Mouse (Mus musculus) stomach, embryonic 16.5 days (tissue): Measurements from ENCODE around the gene Mapk8ip1. TPM values are rescaled to one million over a fixed set of nuclear protein-coding genes. Genes with fewer than 3 reads are reported as not detected.

Experiments used
- ATAC-seq: fragments of 200-750 bp; cut with Nextera tagmentation; 2 replicates; pipeline ENCODE4 v1.8.0; 2017; ENCODE audit warnings: moderate number of reproducible peaks, moderate TSS enrichment; ENCODE audit not compliant: insufficient read depth, low FRiP score
- H3K27ac ChIP-seq: fragments of 300-500 bp; sonication (generic); 2 replicates; pipeline ENCODE4 v1.5.1; 2014; ENCODE audit warnings: low read length
- H3K27me3 ChIP-seq: fragments of 300-500 bp; sonication (generic); 2 replicates; pipeline ENCODE4 v1.6.1; 2014; ENCODE audit warnings: low read length, control low read depth, mixed read lengths; ENCODE audit not compliant: control insufficient read depth, insufficient read depth
- H3K36me3 ChIP-seq: fragments of 300-500 bp; sonication (generic); 2 replicates; pipeline ENCODE4 v1.6.1; 2014; ENCODE audit warnings: low read length; ENCODE audit not compliant: control insufficient read depth, insufficient read depth
- H3K4me1 ChIP-seq: fragments of 300-500 bp; sonication (generic); 2 replicates; pipeline ENCODE4 v1.6.1; 2014; ENCODE audit warnings: low read length, control low read depth, mixed read lengths; ENCODE audit not compliant: control insufficient read depth, insufficient read depth
- H3K4me2 ChIP-seq: fragments of 300-500 bp; sonication (generic); 2 replicates; pipeline ENCODE4 v1.6.1; 2014; ENCODE audit warnings: low read depth, low read length, mixed read lengths
- H3K4me3 ChIP-seq: fragments of 300-500 bp; sonication (generic); replicated peaks from 2 replicates; pipeline ENCODE4 v1.5.1; 2014; ENCODE audit warnings: mild to moderate bottlenecking, low read length
- H3K9ac ChIP-seq: fragments of 300-500 bp; sonication (generic); 2 replicates; pipeline ENCODE4 v1.6.1; 2014; ENCODE audit warnings: low read length
- H3K9me3 ChIP-seq: fragments of 300-500 bp; sonication (generic); replicated peaks from 2 replicates; pipeline ENCODE4 v1.6.1; 2016; ENCODE audit warnings: low read length, control low read depth; ENCODE audit not compliant: control insufficient read depth
- WGBS: fragments of 180-500 bp; shearing (Covaris S2); extraction: QIAGEN DNeasy Blood & Tissue Kit; methylation state at CpG from one replicate; pipeline ENCODE4 v1.1.7; 2014; 5-methylcytosine and 5-hydroxymethylcytosine counted together
- polyA plus RNA-seq: library from polyadenylated mRNA; unstranded; fragments of >200 nt; fragmentation: Nextera tagmentation; extraction: Ambion mirVana; gene quantifications from 2 replicates; pipeline ENCODE4 v1.2.1, GENCODE M21; 2015

Gene Mapk8ip1
- polyA plus RNA-seq, 1 experiment from 2014 or later = 14.9 TPM

DNA sequence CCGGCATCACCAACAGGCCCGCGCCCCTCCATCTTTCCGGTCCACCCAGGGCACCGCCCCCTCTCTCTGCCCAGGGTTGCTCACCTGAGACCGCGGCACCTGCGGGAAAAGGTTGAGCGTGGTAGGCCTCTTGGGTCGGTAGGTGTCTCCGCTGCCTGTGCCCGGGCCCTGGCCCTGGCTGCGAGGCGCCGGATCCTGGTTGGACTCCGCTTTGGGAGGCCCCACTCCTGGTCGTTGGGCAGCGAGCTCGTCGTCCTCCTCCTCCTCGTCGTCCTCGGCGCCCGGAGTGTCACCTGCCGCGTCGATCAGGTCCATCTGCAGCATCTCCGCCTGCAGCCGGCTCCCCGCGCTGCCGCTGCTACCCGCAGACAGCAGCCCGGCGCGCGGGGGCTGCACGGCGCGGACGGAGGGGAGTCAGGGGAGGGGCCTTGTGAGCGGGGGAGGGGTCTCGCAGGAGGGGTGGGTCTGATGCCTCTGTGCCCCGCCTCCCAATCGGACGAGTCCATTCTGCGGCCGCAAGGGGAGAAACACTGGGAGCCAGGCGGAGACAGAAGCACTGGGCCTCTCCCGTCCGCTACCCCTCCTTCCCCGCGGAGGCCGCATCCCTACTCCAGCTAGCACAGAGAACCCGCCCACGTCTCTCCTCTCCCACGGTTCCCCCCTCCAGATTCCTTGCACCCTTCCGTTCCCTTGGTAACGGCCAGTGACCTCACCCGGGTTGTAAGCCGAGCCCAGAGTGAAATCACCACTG lies 12.0 kb downstream of the Mapk8ip1 start:
- Histone ChIP-seq H3K27me3 (no peaks in the 10 kb centered on the region), H3K36me3 (0 out of 2 replicates have a peak, but pooled peaks cover 2% of the 10 kb centered on the region), H3K27ac (peak overlapping the region; percentile 55), H3K4me2 (peak overlapping the region; percentile 73), H3K9ac (peak overlapping the region; percentile 73), H3K4me3 (peak overlapping the region; percentile 58), H3K9me3 (no peaks in the 10 kb centered on the region), H3K4me1 (peaks cover 37% of the 10 kb centered on the region)
- WGBS = under 1% methylated on average over 62 of the region's 62 CpGs
- ATAC-seq = peak; percentile 90

DNA sequence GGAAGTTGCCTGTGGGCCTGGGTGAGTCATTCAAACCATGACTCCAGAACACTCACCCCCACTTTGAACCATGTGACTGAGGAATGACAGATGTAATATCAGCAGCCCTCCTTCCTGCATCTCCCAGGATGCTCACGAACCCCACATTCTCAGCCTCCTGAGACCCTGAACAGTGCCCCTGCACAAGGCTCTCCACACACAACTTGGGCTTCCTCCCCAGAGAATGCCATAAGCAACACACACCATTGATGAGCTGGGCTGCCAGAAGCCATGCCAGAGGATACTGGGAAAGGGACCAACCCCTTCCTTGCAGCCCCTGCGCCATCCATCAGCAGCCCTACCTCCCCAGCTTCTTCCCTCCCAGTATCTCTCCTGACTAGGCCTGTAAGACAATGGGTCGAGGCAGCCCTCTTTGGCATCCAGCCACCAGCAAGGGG lies 13.0 kb downstream of the Mapk8ip1 start:
- ATAC-seq = no peak
- 47% methylated on average over 3 of the region's 3 CpGs for WGBS
- H3K9ac ChIP-seq = peak overlapping the region; percentile 73
- no peaks in the 10 kb centered on the region for H3K27me3 ChIP-seq
- peaks cover 37% of the 10 kb centered on the region for H3K4me1 ChIP-seq
- H3K36me3 ChIP-seq = 0 out of 2 replicates have a peak, but pooled peaks cover 2% of the 10 kb centered on the region
- H3K27ac ChIP-seq = peak overlapping the region; percentile 55
- no peaks in the 10 kb centered on the region for H3K9me3 ChIP-seq
- peak overlapping the region; percentile 58 for H3K4me3 ChIP-seq
- H3K4me2 ChIP-seq = peak overlapping the region; percentile 73

DNA sequence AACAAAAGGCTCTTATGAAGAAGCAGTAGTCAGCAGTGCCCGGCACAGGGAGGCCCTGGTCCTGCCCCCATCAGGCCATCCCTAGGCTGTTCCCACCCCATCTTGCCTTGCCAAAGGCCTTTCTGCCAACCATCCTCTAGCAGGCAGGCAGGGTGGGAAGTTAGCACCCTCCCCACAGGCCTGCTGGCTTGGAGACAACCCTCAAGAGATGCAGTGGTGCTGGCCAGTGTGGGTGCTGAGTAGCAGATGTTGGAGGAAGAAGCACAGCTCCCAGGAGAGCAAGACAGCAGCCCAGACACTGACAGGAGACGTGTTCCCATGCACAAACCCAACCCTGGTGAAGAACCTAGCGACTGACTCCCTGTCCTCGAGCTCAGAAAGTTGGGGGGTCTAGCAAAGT lies 13.4 kb downstream of the Mapk8ip1 start:
- no peak overlapping the region for H3K27ac ChIP-seq
- 0 out of 2 replicates have a peak overlapping the region, but pooled peaks have one; percentile 73 for H3K4me2 ChIP-seq
- 76% methylated on average over 4 of the region's 4 CpGs for WGBS
- H3K27me3 ChIP-seq = no peaks in the 10 kb centered on the region
- H3K36me3 ChIP-seq = 0 out of 2 replicates have a peak, but pooled peaks cover 2% of the 10 kb centered on the region
- no peak for ATAC-seq
- peak overlapping the region; percentile 73; the same call in 1 of the 2 replicates for H3K9ac ChIP-seq
- H3K9me3 ChIP-seq = no peaks in the 10 kb centered on the region
- H3K4me1 ChIP-seq = peaks cover 36% of the 10 kb centered on the region
- no peak overlapping the region for H3K4me3 ChIP-seq

DNA sequence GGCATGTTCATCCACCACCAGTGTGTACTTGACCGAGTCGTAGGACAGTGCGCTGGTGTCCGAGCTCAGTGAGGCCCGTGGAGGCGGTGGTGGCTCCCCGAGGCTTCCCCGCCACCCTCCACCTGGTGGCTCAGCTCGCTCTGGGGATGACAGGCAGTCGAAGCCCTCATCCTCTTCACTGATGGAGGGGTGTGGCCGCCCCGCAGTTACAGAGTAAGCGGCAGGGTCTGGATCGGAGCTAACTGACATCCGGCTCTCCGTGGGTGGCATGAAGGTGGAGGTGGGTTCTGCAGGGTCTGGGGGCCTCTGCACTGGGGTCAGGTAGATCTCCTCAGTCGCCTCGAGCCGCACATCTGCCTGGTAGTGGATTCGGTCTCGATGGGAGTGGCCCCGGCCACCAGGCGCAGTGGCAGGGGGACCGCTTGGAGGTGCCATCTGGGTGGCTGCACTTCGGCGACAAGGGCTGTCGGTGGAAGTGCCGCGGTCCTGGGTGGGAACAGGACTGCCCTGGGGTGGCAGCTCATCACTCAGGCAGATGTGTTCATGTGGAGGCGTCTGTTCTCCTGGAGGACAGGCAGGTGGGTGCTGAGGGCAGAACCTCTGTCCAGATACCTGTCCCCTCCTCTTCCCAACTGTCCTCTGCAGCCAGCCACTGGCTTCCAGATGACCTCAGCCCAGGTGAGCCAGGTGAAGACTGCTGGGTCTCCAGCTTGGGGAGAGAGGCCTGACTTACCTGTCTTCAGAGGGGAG lies 14.1 kb downstream of the Mapk8ip1 start:
- Histone ChIP-seq H3K27me3 (no peaks in the 10 kb centered on the region), H3K4me2 (no peak overlapping the region), H3K36me3 (0 out of 2 replicates have a peak, but pooled peaks cover 2% of the 10 kb centered on the region), H3K9me3 (no peaks in the 10 kb centered on the region), H3K4me3 (no peak overlapping the region), H3K27ac (no peak overlapping the region), H3K9ac (no peak overlapping the region), H3K4me1 (peaks cover 31% of the 10 kb centered on the region)
- no peak for ATAC-seq
- 86% methylated on average over 30 of the region's 30 CpGs for WGBS

DNA sequence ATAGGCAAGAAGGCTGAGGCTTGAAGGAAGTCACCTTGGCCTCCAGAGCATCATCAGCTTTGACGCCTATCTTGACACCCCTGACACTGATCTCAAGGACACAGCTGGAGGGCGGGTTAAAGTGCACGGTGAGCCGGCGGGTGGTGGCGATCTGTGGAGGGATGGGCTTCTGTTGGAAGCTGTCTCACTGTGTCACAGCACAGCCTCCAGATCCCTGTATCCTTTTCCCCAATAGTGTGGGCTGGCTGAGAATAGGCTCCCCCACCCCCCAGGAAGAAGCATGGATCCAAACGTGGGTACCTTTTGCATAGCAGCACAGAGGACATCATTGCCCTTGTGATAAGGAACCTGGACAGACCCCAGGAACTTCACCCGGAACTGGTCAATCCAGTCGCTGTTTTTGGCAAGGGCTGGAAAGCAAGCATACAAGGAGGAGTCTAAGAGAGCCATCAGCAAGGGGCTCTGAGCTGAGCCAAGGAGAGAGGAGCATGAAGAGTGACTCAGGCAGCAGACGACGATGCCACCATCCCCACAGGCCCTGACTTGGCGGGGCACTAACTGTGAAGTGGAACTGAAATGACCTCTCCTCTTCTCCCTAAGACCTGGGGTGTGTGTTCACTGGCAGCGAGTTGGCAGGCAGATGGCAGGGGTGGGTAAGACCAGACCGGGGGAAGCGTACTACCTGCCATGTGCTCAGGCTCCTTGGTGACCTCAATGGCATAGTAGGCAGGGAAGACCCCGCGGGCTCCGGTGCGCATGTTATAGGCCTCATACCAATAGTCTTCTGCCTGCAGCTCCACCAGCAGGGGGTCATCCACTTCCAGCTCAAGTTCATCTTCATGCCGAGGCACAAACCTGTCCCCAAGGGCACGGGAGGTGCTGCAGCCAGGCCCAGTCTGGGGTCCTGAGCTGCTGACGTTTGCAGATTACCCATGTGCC lies 15.7 kb downstream of the Mapk8ip1 start:
- ATAC-seq = no peak
- H3K4me3 ChIP-seq = no peak overlapping the region
- H3K27ac ChIP-seq = no peak overlapping the region
- no peak overlapping the region for H3K4me2 ChIP-seq
- no peak overlapping the region for H3K9ac ChIP-seq
- peaks cover 19% of the 10 kb centered on the region for H3K4me1 ChIP-seq
- WGBS = 79% methylated on average over 22 of the region's 22 CpGs
- no peaks in the 10 kb centered on the region for H3K27me3 ChIP-seq
- no peaks in the 10 kb centered on the region for H3K9me3 ChIP-seq
- 0 out of 2 replicates have a peak, but pooled peaks cover 2% of the 10 kb centered on the region for H3K36me3 ChIP-seq

DNA sequence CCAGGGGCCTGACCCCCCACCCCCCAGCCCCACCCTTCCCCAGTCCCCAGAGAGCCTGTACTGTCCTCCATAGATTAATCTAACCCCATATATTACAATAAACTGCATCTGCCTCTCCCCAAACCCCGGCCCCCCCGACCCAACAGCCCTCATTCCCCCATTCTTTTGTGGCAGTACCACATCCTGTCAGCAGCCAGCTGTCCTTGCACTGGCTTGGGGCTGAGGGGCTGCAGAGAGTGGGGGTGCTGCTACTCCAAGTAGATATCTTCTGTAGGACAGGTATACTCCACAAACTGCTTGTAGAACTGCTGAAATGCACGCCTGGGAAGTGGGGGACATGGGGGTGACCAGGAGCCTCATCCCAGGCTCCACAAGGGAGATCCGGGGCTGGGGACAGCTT lies 17.0 kb downstream of the Mapk8ip1 start:
- no peak for ATAC-seq
- Histone ChIP-seq H3K27me3 (no peaks in the 10 kb centered on the region), H3K27ac (no peak overlapping the region), H3K9me3 (no peaks in the 10 kb centered on the region), H3K4me2 (no peak overlapping the region), H3K4me1 (peaks cover 9% of the 10 kb centered on the region), H3K4me3 (no peak overlapping the region), H3K36me3 (0 out of 2 replicates have a peak, but pooled peaks cover 2% of the 10 kb centered on the region), H3K9ac (no peak overlapping the region)
- WGBS = 72% methylated on average over 4 of the region's 4 CpGs

DNA sequence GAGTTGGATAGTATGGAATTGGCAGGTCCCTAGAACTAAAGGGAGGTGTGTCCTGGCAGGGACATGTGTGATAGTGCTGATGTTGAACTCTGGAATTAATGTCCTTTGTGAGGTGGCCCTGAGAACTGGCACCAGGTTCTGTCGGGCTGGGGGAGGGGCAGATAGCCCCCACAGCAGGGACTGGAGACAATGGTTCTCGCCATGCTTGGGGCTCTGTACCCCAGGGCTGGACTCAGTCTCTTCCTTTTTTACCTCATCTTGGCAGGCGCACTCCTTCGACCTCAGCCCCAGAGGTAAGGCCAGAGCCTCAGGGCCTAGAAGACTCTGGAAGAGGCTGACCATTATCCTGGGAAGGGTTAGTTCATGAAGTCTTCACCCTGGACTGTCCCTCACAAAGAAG lies 18.3 kb downstream of the Mapk8ip1 start:
- Histone ChIP-seq H3K4me2 (no peak overlapping the region), H3K4me1 (no peaks in the 10 kb centered on the region), H3K36me3 (0 out of 2 replicates have a peak, but pooled peaks cover 2% of the 10 kb centered on the region), H3K4me3 (no peak overlapping the region), H3K27me3 (no peaks in the 10 kb centered on the region), H3K9me3 (no peaks in the 10 kb centered on the region), H3K27ac (no peak overlapping the region), H3K9ac (no peak overlapping the region)
- WGBS = 90% methylated on average over 4 of the region's 4 CpGs
- ATAC-seq = no peak

DNA sequence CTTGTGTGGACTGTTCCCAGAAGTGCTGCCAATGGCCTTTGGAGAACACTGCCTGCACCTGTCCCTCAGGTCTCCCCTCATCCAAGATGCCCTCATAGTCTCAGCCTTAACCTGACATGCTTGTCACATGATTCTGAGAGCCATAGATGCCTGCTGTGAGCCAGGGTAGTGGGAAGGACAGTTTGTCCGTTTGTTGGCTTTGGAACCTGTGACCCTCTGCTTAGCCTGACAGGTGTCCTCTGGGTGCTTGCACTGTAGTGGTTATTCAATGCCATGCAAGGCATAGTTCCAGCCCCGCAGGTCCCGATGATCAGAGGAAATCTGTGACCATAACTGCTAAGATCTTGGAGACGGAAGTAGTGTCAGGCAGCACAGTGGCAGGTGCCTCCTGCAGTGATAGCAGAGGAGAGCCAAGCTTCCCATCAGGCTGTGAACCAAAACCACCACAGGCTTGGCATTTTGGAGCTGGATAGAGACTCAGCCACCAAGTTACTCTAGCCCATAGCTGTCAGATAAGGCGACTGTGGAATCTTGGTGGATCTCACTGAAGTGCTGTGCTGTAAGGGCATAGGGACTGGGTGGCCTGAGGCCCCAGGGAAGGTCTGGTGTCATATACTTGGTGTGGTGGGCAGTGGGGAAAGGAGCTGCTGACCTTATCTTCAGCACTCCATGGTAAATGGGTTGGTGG lies 19.0 kb downstream of the Mapk8ip1 start, which contains the start of gene 1700029I15Rik:
Gene 1700029I15Rik (plus strand): TSS at position 638 of the 688 bp plus-strand sequence.
- ATAC-seq = no peak
- Histone ChIP-seq H3K9ac (no peak within 1 kb of the TSS), H3K27me3 (no peaks in the 10 kb centered on the region), H3K36me3 (0 out of 2 replicates have a peak, but pooled peaks cover 2% of the 10 kb centered on the region), H3K4me2 (no peak within 1 kb of the TSS), H3K9me3 (no peaks in the 10 kb centered on the region), H3K27ac (no peak within 1 kb of the TSS), H3K4me1 (no peaks in the 10 kb centered on the region), H3K4me3 (no peak within 1 kb of the TSS)
- WGBS = 87% methylated on average over 5 of the region's 5 CpGs
